Mouse (Mus musculus) heart, postnatal 14 days (tissue): ENCODE results near the gene Zfp618. TPM values are rescaled to one million over a fixed set of nuclear protein-coding genes. Genes with fewer than 3 reads are reported as not detected.

Experiments
- total RNA-seq, 2 experiments: library from RNA; stranded (reverse); gene quantifications; 2 replicates each; pipeline ENCODE4 v1.2.3; 2021

The Zfp618 gene
- total RNA-seq, 2 experiments from 2014 or later: 1.6 to 1.8 TPM

Other genes starting within 250 kb of the Zfp618 start
- not detected for gene Ambp, start 189.2 kb downstream of the Zfp618 start, total RNA-seq
- not detected for gene Kif12, start 206.6 kb downstream of the Zfp618 start, total RNA-seq
- 1 to 10 TPM; 2.4 to 3.4 TPM for gene Col27a1, start 248.4 kb downstream of the Zfp618 start, total RNA-seq